Mouse (Mus musculus): ENCODE results near the gene 4932438A13Rik. TPM values are rescaled to one million over a fixed set of nuclear protein-coding genes. Genes with fewer than 3 reads are reported as not detected.

The 4932438A13Rik gene
- polyA plus RNA-seq, 1 experiment from 2014 or later = 45.0 TPM

- no peak overlapping the region for H3K4me2 ChIP-seq (replicated peaks; ENCODE audit: low read depth, low read length)
- WGBS = 94% methylated on average over 3 of the region's 3 CpGs
- no peak for ATAC-seq (ENCODE audit: low FRiP score, low TSS enrichment)
These were observed 42.5 kb downstream of the 4932438A13Rik start for GRCm38 (mm10) chr3:36905372-36905771.

GRCm38 (mm10) chr3:36917832-36918231, 54.9 kb downstream of the 4932438A13Rik start:
- no peaks in the 10 kb centered on the region for H3K9me3 ChIP-seq (ENCODE audit: low read length)
- H3K4me3 ChIP-seq (ENCODE audit: low read length) = no peak overlapping the region
- H3K36me3 ChIP-seq (ENCODE audit: insufficient read depth, low read length) = peaks cover 12% of the 10 kb centered on the region; the same call in 1 of the 2 replicates
- H3K4me1 ChIP-seq (ENCODE audit: insufficient read depth, low read length) = no peaks in the 10 kb centered on the region
- H3K27me3 ChIP-seq (ENCODE audit: insufficient read depth, low read length) = no peaks in the 10 kb centered on the region
- no peak overlapping the region for H3K4me2 ChIP-seq (replicated peaks; ENCODE audit: low read depth, low read length)
- 85% methylated on average over 2 of the region's 2 CpGs for WGBS
- no peak overlapping the region for H3K27ac ChIP-seq (ENCODE audit: low read length)
- no peak for ATAC-seq (ENCODE audit: low FRiP score, low TSS enrichment)
- H3K9ac ChIP-seq (replicated peaks; ENCODE audit: low read length) = no peak overlapping the region

More at GRCm38 (mm10) chr3:36905372-36905771, 42.5 kb downstream of the 4932438A13Rik start:
- Histone ChIP-seq H3K9ac (replicated peaks; ENCODE audit: low read length) (no peak overlapping the region), H3K4me3 (ENCODE audit: low read length) (no peak overlapping the region), H3K9me3 (ENCODE audit: low read length) (no peaks in the 10 kb centered on the region), H3K27ac (ENCODE audit: low read length) (no peak overlapping the region), H3K4me1 (ENCODE audit: insufficient read depth, low read length) (no peaks in the 10 kb centered on the region), H3K27me3 (ENCODE audit: insufficient read depth, low read length) (no peaks in the 10 kb centered on the region), H3K36me3 (ENCODE audit: insufficient read depth, low read length) (peaks cover 17% of the 10 kb centered on the region)

GRCm38 (mm10) chr3:36918322-36918721, 55.4 kb downstream of the 4932438A13Rik start:
- WGBS = 95% methylated on average over 4 of the region's 4 CpGs
- Histone ChIP-seq H3K9ac (replicated peaks; ENCODE audit: low read length) (no peak overlapping the region), H3K27ac (ENCODE audit: low read length) (no peak overlapping the region), H3K36me3 (ENCODE audit: insufficient read depth, low read length) (peaks cover 12% of the 10 kb centered on the region; the same call in 1 of the 2 replicates), H3K9me3 (ENCODE audit: low read length) (no peaks in the 10 kb centered on the region), H3K4me3 (ENCODE audit: low read length) (no peak overlapping the region), H3K27me3 (ENCODE audit: insufficient read depth, low read length) (no peaks in the 10 kb centered on the region), H3K4me2 (replicated peaks; ENCODE audit: low read depth, low read length) (no peak overlapping the region), H3K4me1 (ENCODE audit: insufficient read depth, low read length) (no peaks in the 10 kb centered on the region)
- no peak for ATAC-seq (ENCODE audit: low FRiP score, low TSS enrichment)

- Histone ChIP-seq H3K9me3 (ENCODE audit: low read length) (no peaks in the 10 kb centered on the region), H3K27ac (ENCODE audit: low read length) (no peak overlapping the region), H3K4me3 (ENCODE audit: low read length) (no peak overlapping the region), H3K9ac (replicated peaks; ENCODE audit: low read length) (no peak overlapping the region), H3K4me2 (replicated peaks; ENCODE audit: low read depth, low read length) (no peak overlapping the region), H3K4me1 (ENCODE audit: insufficient read depth, low read length) (no peaks in the 10 kb centered on the region), H3K27me3 (ENCODE audit: insufficient read depth, low read length) (no peaks in the 10 kb centered on the region), H3K36me3 (ENCODE audit: insufficient read depth, low read length) (peaks cover 14% of the 10 kb centered on the region)
- WGBS = 37% methylated on average over 5 of the region's 5 CpGs
- ATAC-seq (ENCODE audit: low FRiP score, low TSS enrichment) = no peak
These were observed 78.7 kb downstream of the 4932438A13Rik start for GRCm38 (mm10) chr3:36941572-36941971.

- H3K4me1 ChIP-seq (ENCODE audit: insufficient read depth, low read length) = no peaks in the 10 kb centered on the region
- no peak overlapping the region for H3K4me2 ChIP-seq (replicated peaks; ENCODE audit: low read depth, low read length)
- no peaks in the 10 kb centered on the region for H3K9me3 ChIP-seq (ENCODE audit: low read length)
- no peak overlapping the region for H3K27ac ChIP-seq (ENCODE audit: low read length)
- H3K9ac ChIP-seq (replicated peaks; ENCODE audit: low read length) = no peak overlapping the region
- no peaks in the 10 kb centered on the region for H3K27me3 ChIP-seq (ENCODE audit: insufficient read depth, low read length)
- WGBS = 62% methylated on average over 6 of the region's 6 CpGs
- no peak overlapping the region for H3K4me3 ChIP-seq (ENCODE audit: low read length)
- ATAC-seq (ENCODE audit: low FRiP score, low TSS enrichment) = no peak
- H3K36me3 ChIP-seq (ENCODE audit: insufficient read depth, low read length) = peaks cover 11% of the 10 kb centered on the region
These were observed 79.2 kb downstream of the 4932438A13Rik start for GRCm38 (mm10) chr3:36942108-36942507.

GRCm38 (mm10) chr3:36943706-36944105, 80.8 kb downstream of the 4932438A13Rik start:
- Histone ChIP-seq H3K9ac (replicated peaks; ENCODE audit: low read length) (no peak overlapping the region), H3K4me3 (ENCODE audit: low read length) (no peak overlapping the region), H3K36me3 (ENCODE audit: insufficient read depth, low read length) (peaks cover 18% of the 10 kb centered on the region), H3K4me1 (ENCODE audit: insufficient read depth, low read length) (no peaks in the 10 kb centered on the region), H3K27me3 (ENCODE audit: insufficient read depth, low read length) (no peaks in the 10 kb centered on the region), H3K4me2 (replicated peaks; ENCODE audit: low read depth, low read length) (no peak overlapping the region), H3K27ac (ENCODE audit: low read length) (no peak overlapping the region), H3K9me3 (ENCODE audit: low read length) (no peaks in the 10 kb centered on the region)
- ATAC-seq (ENCODE audit: low FRiP score, low TSS enrichment) = no peak

GRCm38 (mm10) chr3:37037979-37038378, 175.1 kb downstream of the 4932438A13Rik start:
- no peak overlapping the region for H3K4me3 ChIP-seq (ENCODE audit: low read length)
- WGBS = 88% methylated on average over 2 of the region's 2 CpGs
- no peaks in the 10 kb centered on the region for H3K9me3 ChIP-seq (ENCODE audit: low read length)
- H3K4me2 ChIP-seq (replicated peaks; ENCODE audit: low read depth, low read length) = no peak overlapping the region
- H3K9ac ChIP-seq (replicated peaks; ENCODE audit: low read length) = no peak overlapping the region
- no peak for ATAC-seq (ENCODE audit: low FRiP score, low TSS enrichment)
- H3K27ac ChIP-seq (ENCODE audit: low read length) = no peak overlapping the region
- peaks cover 28% of the 10 kb centered on the region; the same call in 1 of the 2 replicates for H3K36me3 ChIP-seq (ENCODE audit: insufficient read depth, low read length)
- H3K4me1 ChIP-seq (ENCODE audit: insufficient read depth, low read length) = no peaks in the 10 kb centered on the region
- no peaks in the 10 kb centered on the region for H3K27me3 ChIP-seq (ENCODE audit: insufficient read depth, low read length)

GRCm38 (mm10) chr3:37039811-37040210, 176.9 kb downstream of the 4932438A13Rik start:
- Histone ChIP-seq H3K27me3 (ENCODE audit: insufficient read depth, low read length) (no peaks in the 10 kb centered on the region), H3K4me1 (ENCODE audit: insufficient read depth, low read length) (no peaks in the 10 kb centered on the region), H3K9me3 (ENCODE audit: low read length) (no peaks in the 10 kb centered on the region), H3K27ac (ENCODE audit: low read length) (no peak overlapping the region), H3K4me3 (ENCODE audit: low read length) (no peak overlapping the region), H3K36me3 (ENCODE audit: insufficient read depth, low read length) (peaks cover 30% of the 10 kb centered on the region; the same call in 1 of the 2 replicates), H3K4me2 (replicated peaks; ENCODE audit: low read depth, low read length) (no peak overlapping the region), H3K9ac (replicated peaks; ENCODE audit: low read length) (no peak overlapping the region)
- ATAC-seq (ENCODE audit: low FRiP score, low TSS enrichment) = no peak

- no peak overlapping the region for H3K9ac ChIP-seq (replicated peaks; ENCODE audit: low read length)
- no peak for ATAC-seq (ENCODE audit: low FRiP score, low TSS enrichment)
- WGBS = 90% methylated on average over 1 of the region's 1 CpGs
These were observed 188.6 kb downstream of the 4932438A13Rik start for GRCm38 (mm10) chr3:37051491-37051890.

GRCm38 (mm10) chr3:37063406-37063805, 200.5 kb downstream of the 4932438A13Rik start, which contains the start of gene Adad1:
TSS of gene Adad1 (plus strand) at chr3:37063527.
- H3K4me1 ChIP-seq (ENCODE audit: insufficient read depth, low read length) = no peaks in the 10 kb centered on the region

More at GRCm38 (mm10) chr3:37051491-37051890, 188.6 kb downstream of the 4932438A13Rik start:
- Histone ChIP-seq H3K9me3 (ENCODE audit: low read length) (no peaks in the 10 kb centered on the region), H3K27me3 (ENCODE audit: insufficient read depth, low read length) (no peaks in the 10 kb centered on the region), H3K27ac (ENCODE audit: low read length) (no peak overlapping the region), H3K4me1 (ENCODE audit: insufficient read depth, low read length) (no peaks in the 10 kb centered on the region), H3K4me3 (ENCODE audit: low read length) (no peak overlapping the region), H3K36me3 (ENCODE audit: insufficient read depth, low read length) (peaks cover 21% of the 10 kb centered on the region), H3K4me2 (replicated peaks; ENCODE audit: low read depth, low read length) (no peak overlapping the region)

More at GRCm38 (mm10) chr3:37063406-37063805, 200.5 kb downstream of the 4932438A13Rik start, which contains the start of gene Adad1:
- ATAC-seq (ENCODE audit: low FRiP score, low TSS enrichment) = no peak; the same call in 1 of the 2 replicates
- peak within 1 kb of the TSS; percentile 33 for H3K4me3 ChIP-seq (ENCODE audit: low read length)
- H3K27ac ChIP-seq (ENCODE audit: low read length) = no peak within 1 kb of the TSS
- no peaks in the 10 kb centered on the region for H3K36me3 ChIP-seq (ENCODE audit: insufficient read depth, low read length)
- WGBS = 49% methylated on average over 39 of the region's 39 CpGs
- H3K27me3 ChIP-seq (ENCODE audit: insufficient read depth, low read length) = no peaks in the 10 kb centered on the region
- peak within 1 kb of the TSS; percentile 44 for H3K4me2 ChIP-seq (replicated peaks; ENCODE audit: low read depth, low read length)
- 0 out of 2 replicates have a peak within 1 kb of the TSS, but pooled peaks have one; percentile 46 for H3K9ac ChIP-seq (replicated peaks; ENCODE audit: low read length)
- peaks cover 20% of the 10 kb centered on the region for H3K9me3 ChIP-seq (ENCODE audit: low read length)

All from kidney, embryonic 16.5 days (tissue).